Mouse (Mus musculus): ENCODE results near the gene Rabggtb. TPM values are rescaled to one million over a fixed set of nuclear protein-coding genes. Genes with fewer than 3 reads are reported as not detected.

Gene Rabggtb
- polyA plus RNA-seq, 1 experiment from 2014 or later = 64.3 TPM

GRCm38 (mm10) chr3:153944335-153944990 is 31.7 kb upstream of the Rabggtb start, which contains the start of gene Acadm:
TSS of gene Acadm (minus strand) at chr3:153944632.
- ATAC-seq (replicated peaks; ENCODE audit: extremely low read depth, insufficient read depth, low FRiP score) = peak; percentile 97
- peak within 1 kb of the TSS; percentile 88 for H3K9ac ChIP-seq (ENCODE audit: low read length)
- H3K4me3 ChIP-seq (ENCODE audit: low read length) = peak within 1 kb of the TSS; percentile 80
- peaks cover 14% of the 10 kb centered on the region for H3K36me3 ChIP-seq (ENCODE audit: control insufficient read depth, insufficient read depth)
- H3K9me3 ChIP-seq (replicated peaks; ENCODE audit: control insufficient read depth, low read length) = no peaks in the 10 kb centered on the region
- peaks cover 24% of the 10 kb centered on the region for H3K4me1 ChIP-seq (ENCODE audit: control insufficient read depth, insufficient read depth, low read length)
- WGBS = under 1% methylated on average over 41 of the region's 41 CpGs
- peak within 1 kb of the TSS; percentile 79 for H3K4me2 ChIP-seq (ENCODE audit: low read depth, low read length)
- H3K27ac ChIP-seq (ENCODE audit: low read length) = peak within 1 kb of the TSS; percentile 93
- H3K27me3 ChIP-seq (ENCODE audit: control insufficient read depth, insufficient read depth, low read length) = no peaks in the 10 kb centered on the region

DNA sequence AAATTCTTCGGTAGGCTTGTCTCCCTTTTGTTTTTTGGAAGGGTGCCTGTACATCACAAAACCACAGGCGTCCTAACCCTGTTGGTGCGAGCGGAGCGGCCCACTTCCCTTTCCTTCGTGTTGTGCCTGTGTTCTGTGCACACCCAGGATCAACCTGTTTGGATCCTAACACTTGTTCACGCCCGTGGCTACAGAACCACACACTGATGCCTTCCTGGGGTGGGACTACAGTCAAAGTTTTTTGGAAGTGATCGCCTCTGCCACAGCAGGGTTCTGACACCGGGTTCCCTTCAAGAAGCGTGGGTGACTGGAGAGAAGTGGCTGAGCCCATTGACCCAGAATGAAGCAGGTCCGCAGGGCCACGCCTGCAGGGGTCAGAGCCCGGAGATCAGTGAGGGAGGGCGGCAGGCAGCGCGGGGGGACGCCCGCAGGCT is 31.1 kb upstream of the Rabggtb start:
- peaks cover 24% of the 10 kb centered on the region for H3K4me1 ChIP-seq (ENCODE audit: control insufficient read depth, insufficient read depth, low read length)
- H3K4me2 ChIP-seq (ENCODE audit: low read depth, low read length) = peak overlapping the region; percentile 79
- no peaks in the 10 kb centered on the region for H3K9me3 ChIP-seq (replicated peaks; ENCODE audit: control insufficient read depth, low read length)

GRCm38 (mm10) chr3:153943003-153943640 is 30.3 kb upstream of the Rabggtb start:
- WGBS = 25% methylated on average over 12 of the region's 12 CpGs
- no peaks in the 10 kb centered on the region for H3K27me3 ChIP-seq (ENCODE audit: control insufficient read depth, insufficient read depth, low read length)
- H3K9me3 ChIP-seq (replicated peaks; ENCODE audit: control insufficient read depth, low read length) = no peaks in the 10 kb centered on the region
- peak overlapping the region; percentile 79 for H3K4me2 ChIP-seq (ENCODE audit: low read depth, low read length)
- H3K4me3 ChIP-seq (ENCODE audit: low read length) = peak overlapping the region; percentile 80
- H3K27ac ChIP-seq (ENCODE audit: low read length) = peak overlapping the region; percentile 93
- H3K36me3 ChIP-seq (ENCODE audit: control insufficient read depth, insufficient read depth) = peaks cover 20% of the 10 kb centered on the region
- H3K4me1 ChIP-seq (ENCODE audit: control insufficient read depth, insufficient read depth, low read length) = peaks cover 24% of the 10 kb centered on the region
- ATAC-seq (replicated peaks; ENCODE audit: extremely low read depth, insufficient read depth, low FRiP score) = no peak
- peak overlapping the region; percentile 88 for H3K9ac ChIP-seq (ENCODE audit: low read length)

More for the DNA sequence above, 31.1 kb upstream of the Rabggtb start:
- H3K4me3 ChIP-seq (ENCODE audit: low read length) = peak overlapping the region; percentile 80
- ATAC-seq (replicated peaks; ENCODE audit: extremely low read depth, insufficient read depth, low FRiP score) = peak; percentile 45
- peak overlapping the region; percentile 93 for H3K27ac ChIP-seq (ENCODE audit: low read length)
- H3K27me3 ChIP-seq (ENCODE audit: control insufficient read depth, insufficient read depth, low read length) = no peaks in the 10 kb centered on the region
- peaks cover 14% of the 10 kb centered on the region for H3K36me3 ChIP-seq (ENCODE audit: control insufficient read depth, insufficient read depth)
- WGBS = under 1% methylated on average over 19 of the region's 19 CpGs
- H3K9ac ChIP-seq (ENCODE audit: low read length) = peak overlapping the region; percentile 88

- ATAC-seq (replicated peaks; ENCODE audit: extremely low read depth, insufficient read depth, low FRiP score) = no peak
- Histone ChIP-seq H3K9ac (ENCODE audit: low read length) (no peak overlapping the region), H3K4me2 (ENCODE audit: low read depth, low read length) (no peak overlapping the region), H3K36me3 (ENCODE audit: control insufficient read depth, insufficient read depth) (peaks cover 34% of the 10 kb centered on the region), H3K9me3 (replicated peaks; ENCODE audit: control insufficient read depth, low read length) (no peaks in the 10 kb centered on the region), H3K27ac (ENCODE audit: low read length) (no peak overlapping the region), H3K4me3 (ENCODE audit: low read length) (no peak overlapping the region), H3K27me3 (ENCODE audit: control insufficient read depth, insufficient read depth, low read length) (no peaks in the 10 kb centered on the region), H3K4me1 (ENCODE audit: control insufficient read depth, insufficient read depth, low read length) (peaks cover 24% of the 10 kb centered on the region)
- WGBS = 84% methylated on average over 13 of the region's 13 CpGs
These were observed 28.8 kb upstream of the Rabggtb start for GRCm38 (mm10) chr3:153941613-153942012.

DNA sequence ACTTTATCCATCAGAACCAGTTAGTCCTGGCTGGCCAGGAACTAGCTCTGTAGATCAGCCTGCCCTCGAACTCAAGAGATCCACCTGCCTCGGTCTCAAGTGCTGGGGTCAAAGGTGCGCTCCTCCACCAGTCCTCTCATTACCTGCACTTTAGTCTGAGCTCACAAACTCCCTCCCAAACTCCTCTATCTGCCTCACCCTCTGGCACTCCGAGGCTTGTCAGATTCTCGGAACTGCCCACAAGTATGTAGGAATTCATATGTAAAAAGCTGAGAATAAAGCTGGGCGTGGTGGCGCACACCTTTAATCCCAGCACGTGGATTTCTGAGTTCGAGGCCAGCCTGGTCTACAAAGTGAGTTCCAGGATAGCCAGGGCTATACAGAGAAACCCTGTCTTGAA is 27.7 kb upstream of the Rabggtb start:
- Histone ChIP-seq H3K36me3 (ENCODE audit: control insufficient read depth, insufficient read depth) (peaks cover 34% of the 10 kb centered on the region), H3K4me3 (ENCODE audit: low read length) (no peak overlapping the region), H3K27ac (ENCODE audit: low read length) (no peak overlapping the region), H3K27me3 (ENCODE audit: control insufficient read depth, insufficient read depth, low read length) (no peaks in the 10 kb centered on the region), H3K9me3 (replicated peaks; ENCODE audit: control insufficient read depth, low read length) (no peaks in the 10 kb centered on the region), H3K4me2 (ENCODE audit: low read depth, low read length) (no peak overlapping the region), H3K9ac (ENCODE audit: low read length) (no peak overlapping the region), H3K4me1 (ENCODE audit: control insufficient read depth, insufficient read depth, low read length) (peaks cover 27% of the 10 kb centered on the region)
- 77% methylated on average over 9 of the region's 9 CpGs for WGBS
- no peak for ATAC-seq (replicated peaks; ENCODE audit: extremely low read depth, insufficient read depth, low FRiP score)

- H3K27ac ChIP-seq (ENCODE audit: low read length) = no peak overlapping the region
- H3K36me3 ChIP-seq (ENCODE audit: control insufficient read depth, insufficient read depth) = peaks cover 37% of the 10 kb centered on the region
- H3K9ac ChIP-seq (ENCODE audit: low read length) = no peak overlapping the region
- no peaks in the 10 kb centered on the region for H3K9me3 ChIP-seq (replicated peaks; ENCODE audit: control insufficient read depth, low read length)
- no peak overlapping the region for H3K4me2 ChIP-seq (ENCODE audit: low read depth, low read length)
- no peak for ATAC-seq (replicated peaks; ENCODE audit: extremely low read depth, insufficient read depth, low FRiP score)
- WGBS = 50% methylated on average over 8 of the region's 8 CpGs
- no peak overlapping the region for H3K4me3 ChIP-seq (ENCODE audit: low read length)
- H3K4me1 ChIP-seq (ENCODE audit: control insufficient read depth, insufficient read depth, low read length) = peaks cover 27% of the 10 kb centered on the region
- H3K27me3 ChIP-seq (ENCODE audit: control insufficient read depth, insufficient read depth, low read length) = no peaks in the 10 kb centered on the region
These were observed 27.2 kb upstream of the Rabggtb start for GRCm38 (mm10) chr3:153940021-153940420.

GRCm38 (mm10) chr3:153937116-153937810 is 24.5 kb upstream of the Rabggtb start:
- no peaks in the 10 kb centered on the region for H3K27me3 ChIP-seq (ENCODE audit: control insufficient read depth, insufficient read depth, low read length)
- WGBS = 85% methylated on average over 17 of the region's 17 CpGs
- no peaks in the 10 kb centered on the region for H3K9me3 ChIP-seq (replicated peaks; ENCODE audit: control insufficient read depth, low read length)
- no peak for ATAC-seq (replicated peaks; ENCODE audit: extremely low read depth, insufficient read depth, low FRiP score)
- H3K27ac ChIP-seq (ENCODE audit: low read length) = 0 out of 2 replicates have a peak overlapping the region, but pooled peaks have one; percentile 46
- no peak overlapping the region for H3K9ac ChIP-seq (ENCODE audit: low read length)
- peaks cover 61% of the 10 kb centered on the region for H3K36me3 ChIP-seq (ENCODE audit: control insufficient read depth, insufficient read depth)
- no peak overlapping the region for H3K4me3 ChIP-seq (ENCODE audit: low read length)
- H3K4me1 ChIP-seq (ENCODE audit: control insufficient read depth, insufficient read depth, low read length) = peaks cover 18% of the 10 kb centered on the region
- no peak overlapping the region for H3K4me2 ChIP-seq (ENCODE audit: low read depth, low read length)

DNA sequence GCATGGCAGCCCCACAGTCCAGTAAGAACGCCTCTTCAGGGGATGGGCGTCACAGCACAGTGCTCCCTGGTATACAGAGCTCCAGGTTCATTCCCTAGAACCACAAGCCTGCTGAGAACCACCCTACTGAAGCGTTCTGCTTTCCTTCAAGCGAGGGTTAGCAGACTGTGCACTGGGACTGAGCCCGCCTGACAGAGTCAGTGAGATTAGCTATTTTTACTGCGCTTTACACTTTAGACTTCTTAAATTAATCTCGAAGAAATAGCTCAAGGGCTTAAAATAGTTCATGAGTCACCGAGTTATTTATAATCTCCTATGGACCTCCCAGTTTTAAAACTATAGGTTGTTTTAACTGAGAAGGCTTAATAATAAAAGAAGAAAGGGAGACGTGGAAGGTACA is 23.1 kb upstream of the Rabggtb start:
- H3K36me3 ChIP-seq (ENCODE audit: control insufficient read depth, insufficient read depth) = peaks cover 64% of the 10 kb centered on the region
- ATAC-seq (replicated peaks; ENCODE audit: extremely low read depth, insufficient read depth, low FRiP score) = peak; percentile 91
- no peak overlapping the region for H3K4me3 ChIP-seq (ENCODE audit: low read length)
- H3K27me3 ChIP-seq (ENCODE audit: control insufficient read depth, insufficient read depth, low read length) = no peaks in the 10 kb centered on the region
- peak overlapping the region; percentile 55 for H3K9ac ChIP-seq (ENCODE audit: low read length)
- peaks cover 15% of the 10 kb centered on the region for H3K4me1 ChIP-seq (ENCODE audit: control insufficient read depth, insufficient read depth, low read length)
- H3K27ac ChIP-seq (ENCODE audit: low read length) = peak overlapping the region; percentile 97
- WGBS = 37% methylated on average over 9 of the region's 9 CpGs
- peak overlapping the region; percentile 40 for H3K4me2 ChIP-seq (ENCODE audit: low read depth, low read length)
- no peaks in the 10 kb centered on the region for H3K9me3 ChIP-seq (replicated peaks; ENCODE audit: control insufficient read depth, low read length)

DNA sequence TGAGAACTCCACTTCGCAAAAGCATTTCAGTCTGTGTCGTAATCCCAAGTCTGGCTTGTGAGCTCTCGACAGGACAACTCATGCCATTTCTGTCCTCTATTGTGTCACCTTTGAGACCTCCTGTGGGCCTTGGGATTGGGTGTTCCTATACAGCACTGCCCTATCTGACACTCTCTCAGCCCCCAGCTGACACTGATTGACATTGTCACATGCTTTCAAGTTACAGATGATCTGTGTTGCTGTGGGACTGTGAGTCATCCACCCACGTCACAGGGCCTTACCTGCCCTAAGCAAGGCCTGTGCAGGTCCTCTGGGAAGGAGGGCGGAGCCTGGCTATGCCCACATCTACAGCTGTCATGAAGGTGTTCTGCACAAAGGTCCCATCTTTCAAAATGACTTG is 19.7 kb upstream of the Rabggtb start:
- peaks cover 68% of the 10 kb centered on the region for H3K36me3 ChIP-seq (ENCODE audit: control insufficient read depth, insufficient read depth)
- H3K9ac ChIP-seq (ENCODE audit: low read length) = no peak overlapping the region
- H3K27ac ChIP-seq (ENCODE audit: low read length) = no peak overlapping the region
- H3K4me1 ChIP-seq (ENCODE audit: control insufficient read depth, insufficient read depth, low read length) = peaks cover 9% of the 10 kb centered on the region
- H3K9me3 ChIP-seq (replicated peaks; ENCODE audit: control insufficient read depth, low read length) = no peaks in the 10 kb centered on the region
- 90% methylated on average over 5 of the region's 5 CpGs for WGBS
- H3K4me2 ChIP-seq (ENCODE audit: low read depth, low read length) = no peak overlapping the region
- H3K4me3 ChIP-seq (ENCODE audit: low read length) = no peak overlapping the region
- no peak for ATAC-seq (replicated peaks; ENCODE audit: extremely low read depth, insufficient read depth, low FRiP score)
- H3K27me3 ChIP-seq (ENCODE audit: control insufficient read depth, insufficient read depth, low read length) = no peaks in the 10 kb centered on the region
